Mouse (Mus musculus) layer of hippocampus, adult 6 months (tissue): Measurements from ENCODE around the gene Pax3. TPM values are rescaled to one million over a fixed set of nuclear protein-coding genes. Genes with fewer than 3 reads are reported as not detected.

Experiments used
- long read RNA-seq, 2 experiments: library from polyadenylated mRNA; unstranded; transcript quantifications; one replicate each; pipeline ENCODE4 v2.0.0; 2019 to 2020
- polyA plus RNA-seq: library from polyadenylated mRNA; unstranded; fragments of <200 nt; fragmentation: Nextera tagmentation; gene quantifications from 2 replicates; pipeline ENCODE4 v1.2.3, GENCODE M21; 2021

Gene Pax3
- not detected in 2 replicates for polyA plus RNA-seq
- long read RNA-seq, experiment 1 = 0 reads
- long read RNA-seq, experiment 2, partial matches to known transcripts = 0 of 3 reads
- long read RNA-seq, experiment 2, other reads (novel, unspliced or antisense) = 1 of 3 reads

DNA sequence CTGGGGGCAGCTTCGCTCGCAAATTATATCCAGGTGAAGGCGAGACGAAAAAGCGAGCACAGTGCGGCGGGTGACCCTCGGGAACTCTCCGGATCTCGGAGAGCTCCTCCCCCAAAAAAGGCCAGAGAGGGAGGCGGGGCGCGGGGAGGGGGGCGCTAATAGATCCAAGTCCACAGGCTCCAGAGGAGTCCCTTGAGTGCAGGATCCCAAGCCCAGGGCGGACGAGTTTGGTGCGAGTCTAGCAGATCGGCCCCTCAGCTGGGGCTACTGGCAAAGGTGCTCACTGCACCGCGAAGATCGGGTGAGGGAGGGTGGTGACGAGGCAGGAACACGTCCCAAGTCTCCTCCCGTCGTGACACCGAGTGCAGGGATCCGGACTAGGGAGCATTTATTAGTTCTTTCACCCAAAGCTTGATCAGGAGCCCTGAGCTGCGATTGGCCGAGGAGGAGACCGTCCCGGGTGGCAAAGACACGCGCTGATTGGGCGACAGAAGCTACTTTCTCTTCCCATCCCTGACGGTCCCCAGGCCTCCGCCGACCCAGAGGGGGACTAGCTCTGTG, at the start of gene Pax3:
Pax3 (minus strand) TSS at position 384 of the 561 bp plus-strand sequence.

Other genes starting within 250 kb of the Pax3 start
- gene Sgpp2, start 113.2 kb upstream of the Pax3 start, polyA plus RNA-seq = 3.9 and 4.2 TPM in 2 replicates